Mouse (Mus musculus) urinary bladder, postnatal 10 days (tissue): ENCODE results near the gene Ret.

Source experiments
- DNase-seq: peaks from one replicate; pipeline ENCODE4 v3.0.0; 2022; ENCODE audit warnings: low spot score

Ret gene

DNA sequence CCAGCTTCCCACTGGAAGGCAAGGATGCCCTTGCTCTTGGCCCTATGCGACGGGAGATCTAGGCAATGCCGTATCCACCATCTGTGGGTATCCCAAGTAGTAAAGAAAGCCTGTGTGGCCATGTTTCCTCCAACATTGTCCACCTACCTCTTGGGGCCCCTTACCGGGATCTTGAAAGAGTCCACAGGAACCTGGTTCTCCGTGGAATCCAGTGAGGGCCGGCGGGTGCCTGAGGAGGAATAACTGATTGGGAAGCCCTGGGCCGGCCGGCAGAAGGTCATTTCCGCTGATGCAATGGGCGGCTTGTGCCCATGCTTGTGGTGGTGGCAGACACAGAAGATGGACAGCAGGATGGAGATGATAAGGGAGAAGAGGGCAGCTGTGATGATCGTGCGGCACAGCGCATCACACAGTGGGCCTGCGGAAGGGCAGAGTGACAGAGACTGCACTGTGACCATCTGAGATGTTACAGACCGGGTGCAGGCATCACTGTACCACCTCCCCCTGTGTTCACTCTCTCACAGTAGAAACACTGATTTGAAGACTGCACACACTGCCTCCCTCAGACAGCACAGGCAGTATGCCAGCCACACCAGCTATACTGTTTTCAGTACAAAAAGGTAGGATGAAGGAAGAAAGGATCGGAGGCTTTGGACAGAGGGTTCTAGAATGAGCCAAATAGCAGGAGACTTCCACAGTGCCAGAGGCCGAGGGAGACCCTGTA lies 24.1 kb downstream of the Ret start:
- no peak for DNase-seq

GRCm38 (mm10) chr6:118171386-118171785 lies 26.1 kb downstream of the Ret start:
- DNase-seq = no peak

- no peak for DNase-seq
Observed at GRCm38 (mm10) chr6:118168106-118168505, 29.4 kb downstream of the Ret start.

GRCm38 (mm10) chr6:118167013-118167412 lies 30.5 kb downstream of the Ret start:
- no peak for DNase-seq

DNA sequence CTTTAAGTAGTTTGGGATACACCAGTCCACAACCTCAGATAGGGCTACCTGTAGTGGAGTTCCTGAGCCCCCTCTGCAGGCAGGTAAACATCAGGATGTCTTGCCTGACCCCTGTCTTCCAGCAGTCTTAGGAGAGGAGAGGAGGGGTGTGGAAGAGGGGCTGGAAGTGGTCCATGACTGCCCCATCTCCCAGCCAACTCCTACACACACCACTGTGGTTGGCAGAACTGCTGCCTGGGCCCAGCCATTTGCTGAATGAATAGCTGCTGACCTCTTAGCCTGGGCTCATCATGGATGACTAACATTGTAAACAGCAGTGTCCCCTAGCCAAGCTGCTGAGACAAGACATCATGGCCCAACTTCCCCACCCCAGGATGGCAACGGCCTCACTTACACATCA lies 32.0 kb downstream of the Ret start:
- DNase-seq = no peak

- DNase-seq = no peak
Observed at GRCm38 (mm10) chr6:118164691-118165090, 32.8 kb downstream of the Ret start.

DNA sequence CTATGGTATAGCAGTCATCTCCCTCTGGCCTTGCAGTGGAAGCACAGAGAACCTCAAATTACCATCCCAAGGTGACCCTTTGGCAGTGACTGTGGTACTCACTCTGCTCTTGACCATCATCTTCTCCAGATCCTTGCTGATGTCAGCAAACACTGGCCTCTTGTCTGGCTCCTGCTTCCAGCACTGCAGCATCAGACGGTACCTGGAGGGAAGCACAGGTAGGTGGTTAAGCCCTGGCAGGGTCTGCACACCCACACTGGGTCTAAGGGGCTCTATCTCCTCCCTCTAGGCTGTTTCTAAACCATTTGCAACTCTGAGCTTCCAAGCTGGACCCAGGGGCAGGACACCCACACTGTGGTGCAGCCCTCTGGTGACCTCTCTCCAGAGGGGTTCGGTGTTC lies 34.4 kb downstream of the Ret start:
- no peak for DNase-seq

DNA sequence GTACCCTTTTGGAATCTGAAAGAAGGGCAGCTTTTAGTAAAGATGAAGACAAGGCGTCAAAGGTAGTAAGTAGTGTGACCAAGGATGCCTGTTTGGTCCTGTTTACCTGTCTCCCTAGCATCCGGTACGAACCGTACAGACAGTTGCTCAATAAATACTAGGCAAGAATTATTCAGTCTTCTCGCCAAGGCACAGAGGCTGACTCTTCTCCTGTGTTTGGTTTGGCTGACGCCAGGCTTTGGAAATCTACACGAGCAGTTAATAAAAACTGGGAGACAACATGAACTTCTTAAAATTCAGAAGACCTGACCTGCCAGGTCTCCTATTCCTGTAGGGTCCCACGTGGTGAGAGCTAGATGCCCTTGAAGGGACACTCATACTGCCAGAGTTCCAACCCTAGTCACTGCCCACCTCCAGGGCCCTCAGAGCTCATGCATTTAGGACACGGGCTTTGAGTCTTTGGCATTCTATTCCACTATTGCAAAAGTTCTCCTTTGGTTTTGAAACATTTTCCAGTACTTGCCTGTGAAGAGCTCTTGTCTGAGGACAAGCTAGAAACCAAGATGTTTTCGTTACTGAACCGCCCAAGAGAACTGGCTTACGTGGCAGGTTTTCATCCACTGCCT lies 34.9 kb downstream of the Ret start:
- no peak for DNase-seq

GRCm38 (mm10) chr6:118153091-118153490 lies 44.4 kb downstream of the Ret start:
- DNase-seq = no peak

GRCm38 (mm10) chr6:118150988-118151387 lies 46.5 kb downstream of the Ret start:
- DNase-seq = no peak

DNA sequence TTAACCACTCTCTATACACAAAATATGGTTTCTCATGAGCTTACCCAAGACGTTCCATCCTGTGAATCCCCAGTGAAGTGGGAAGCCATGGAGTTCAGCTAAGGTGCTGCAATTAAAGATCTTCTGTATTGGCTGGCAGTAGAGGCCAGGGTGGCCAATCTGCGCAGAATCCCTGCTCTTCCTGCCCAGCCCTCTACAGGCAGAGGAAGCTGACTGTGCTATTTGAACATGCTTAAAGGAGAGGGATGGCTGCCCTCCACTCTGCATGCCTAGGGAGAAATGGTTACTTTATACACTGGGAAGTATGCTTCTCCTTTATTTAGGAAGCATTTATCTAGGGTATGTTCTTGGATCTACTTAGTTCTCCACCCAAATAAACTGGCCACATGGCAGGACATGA lies 47.0 kb downstream of the Ret start:
- no peak for DNase-seq

DNA sequence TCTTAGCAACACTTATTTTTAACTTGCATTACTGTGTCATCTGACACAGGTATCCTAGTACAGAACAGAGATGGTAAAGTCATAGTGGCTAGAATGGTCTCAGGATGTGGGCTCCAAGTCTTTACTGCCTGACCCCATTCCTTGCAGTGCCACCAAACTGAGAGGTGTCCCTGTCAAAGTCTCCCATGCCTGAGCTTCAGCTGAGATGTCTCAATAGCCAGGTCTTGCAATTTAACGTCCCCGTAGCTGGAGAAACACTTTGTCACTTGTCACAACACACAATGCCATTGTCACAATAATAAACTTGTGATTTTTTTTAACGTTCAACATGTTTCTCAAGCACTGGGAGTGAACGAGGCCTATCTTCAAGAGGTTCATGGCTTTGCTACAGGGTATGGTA lies 47.4 kb downstream of the Ret start:
- DNase-seq = no peak

DNA sequence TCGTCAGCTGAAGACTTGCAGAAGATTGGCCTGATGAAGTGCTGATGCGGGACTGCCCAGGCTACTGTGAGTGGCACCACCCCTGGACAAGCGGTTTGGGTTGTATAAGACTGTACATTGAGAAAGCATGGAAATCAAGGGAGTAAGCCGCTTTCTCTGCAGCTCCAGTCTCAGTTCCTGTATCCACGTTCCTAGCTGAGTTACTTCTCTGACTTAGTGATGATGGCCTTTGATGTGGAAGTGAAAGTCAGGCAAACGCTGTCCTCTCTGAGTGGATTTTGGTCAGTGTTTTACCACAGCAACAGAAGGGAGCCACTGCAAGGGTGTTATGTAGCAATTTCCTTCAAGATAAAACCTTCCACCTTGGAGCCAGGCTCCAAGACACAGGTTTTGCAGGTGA lies 56.6 kb downstream of the Ret start:
- DNase-seq = no peak

DNA sequence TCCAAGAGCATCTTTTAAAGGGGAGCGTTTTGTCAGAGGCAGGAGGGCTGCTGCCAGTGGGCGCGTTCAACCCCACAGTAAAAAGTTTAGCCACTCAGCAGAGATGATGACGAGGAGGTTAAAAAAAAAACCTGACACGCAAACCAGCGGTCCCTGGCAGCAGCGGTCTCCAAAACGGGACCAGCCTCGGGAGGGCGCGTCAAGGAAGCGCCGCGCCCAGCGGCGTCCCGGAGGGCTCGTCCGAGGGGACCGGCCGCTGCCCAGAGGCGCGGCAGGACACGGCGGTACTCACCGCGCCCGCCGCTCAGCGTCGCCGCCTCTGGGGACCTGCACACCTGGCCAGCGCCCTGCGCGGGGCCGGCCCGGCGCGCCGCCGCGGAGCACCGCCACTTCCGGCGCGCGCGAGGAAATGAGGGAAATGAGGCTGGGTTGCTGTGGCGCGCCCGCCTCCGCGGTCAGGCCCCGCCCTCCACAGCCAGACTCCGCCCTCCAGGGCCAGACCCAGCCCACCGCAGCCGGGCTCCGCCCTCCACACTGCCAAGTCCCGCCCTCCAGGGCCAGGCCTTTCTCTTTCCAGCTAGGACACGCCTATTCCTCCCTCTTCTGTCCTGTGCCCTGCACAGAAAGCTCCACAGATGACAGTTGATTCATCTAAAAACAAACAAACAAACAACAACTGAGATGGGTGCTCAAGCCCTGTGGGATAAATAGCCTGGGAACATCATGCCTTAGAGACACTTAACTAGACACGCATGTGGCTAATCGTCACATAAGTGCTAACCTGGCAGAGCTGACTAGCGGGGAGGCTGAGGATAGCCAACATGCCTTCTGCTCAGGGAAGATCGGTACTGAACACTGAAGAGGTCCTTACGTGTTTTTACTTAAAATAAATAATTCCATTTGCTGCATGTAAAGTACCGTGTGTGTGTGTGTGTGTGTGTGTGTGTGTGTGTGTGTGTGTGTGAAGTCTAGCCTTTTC lies 58.5 kb downstream of the Ret start, which contains the start of gene Csgalnact2:
Csgalnact2 (minus strand) TSS at position 410 of the 979 bp plus-strand sequence.
- DNase-seq = peak; percentile 81

GRCm38 (mm10) chr6:118137148-118137547 lies 60.4 kb downstream of the Ret start:
- DNase-seq = no peak

- DNase-seq = no peak
Observed at GRCm38 (mm10) chr6:118134461-118134860, 63.1 kb downstream of the Ret start.

- no peak for DNase-seq
Observed at GRCm38 (mm10) chr6:118130022-118130421, 67.5 kb downstream of the Ret start.

GRCm38 (mm10) chr6:118127827-118128487 lies 69.6 kb downstream of the Ret start:
- DNase-seq = no peak

DNA sequence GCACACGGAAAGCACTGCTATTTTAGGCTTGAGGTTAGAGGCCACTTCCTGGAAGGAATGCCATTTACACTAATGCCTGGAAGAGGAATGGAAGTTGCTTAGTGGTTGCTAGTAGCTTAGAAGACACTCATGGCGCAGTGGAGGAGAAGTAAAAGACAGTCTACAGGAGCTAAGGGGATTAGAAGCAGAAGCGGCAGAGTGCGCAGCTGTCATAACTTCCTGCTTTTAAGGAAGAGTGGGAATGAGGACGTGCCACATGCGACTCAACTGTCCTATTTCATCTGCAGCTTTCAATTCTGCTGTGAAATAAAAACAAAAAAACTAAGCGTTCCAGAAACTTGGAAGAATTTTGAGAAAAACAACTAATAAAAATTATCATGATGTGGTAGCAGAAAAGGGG lies 70.3 kb downstream of the Ret start:
- no peak for DNase-seq

DNA sequence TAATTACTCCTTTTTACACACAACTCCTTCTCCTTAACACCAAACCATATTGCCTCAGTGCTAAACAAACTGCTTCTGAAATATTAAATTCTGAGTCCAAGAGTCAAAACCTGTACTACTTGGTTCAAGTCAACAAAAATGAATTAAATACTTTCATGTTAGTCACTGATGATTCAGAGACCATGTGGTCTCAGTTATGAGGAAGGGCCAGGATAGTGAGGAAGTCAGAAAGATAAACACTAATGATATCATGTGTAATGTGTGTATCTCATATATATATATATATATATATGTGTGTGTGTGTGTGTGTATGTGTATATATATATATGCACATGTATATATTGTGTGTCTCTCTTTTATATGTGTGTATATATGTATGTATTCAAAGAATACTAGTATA lies 70.9 kb downstream of the Ret start:
- no peak for DNase-seq

DNA sequence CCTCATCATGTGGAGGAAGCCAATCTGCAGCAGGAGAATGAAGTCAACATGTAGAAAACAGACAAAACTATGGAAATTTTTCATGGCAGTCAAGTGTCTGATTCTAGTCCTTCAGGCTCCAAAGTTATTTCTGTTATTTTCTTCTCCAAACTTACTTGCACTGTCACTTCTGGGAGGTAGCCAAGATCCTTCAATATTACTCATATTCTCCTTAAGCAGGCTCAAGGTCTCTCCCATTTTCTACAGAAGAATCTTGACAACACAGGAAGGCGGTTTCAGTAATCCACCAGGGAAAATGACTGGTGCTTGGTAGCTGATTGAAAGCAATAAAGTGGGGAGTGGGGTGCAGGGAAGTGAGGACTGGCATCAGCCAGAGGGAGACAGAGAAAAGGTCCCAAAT lies 74.8 kb downstream of the Ret start:
- DNase-seq = no peak

DNA sequence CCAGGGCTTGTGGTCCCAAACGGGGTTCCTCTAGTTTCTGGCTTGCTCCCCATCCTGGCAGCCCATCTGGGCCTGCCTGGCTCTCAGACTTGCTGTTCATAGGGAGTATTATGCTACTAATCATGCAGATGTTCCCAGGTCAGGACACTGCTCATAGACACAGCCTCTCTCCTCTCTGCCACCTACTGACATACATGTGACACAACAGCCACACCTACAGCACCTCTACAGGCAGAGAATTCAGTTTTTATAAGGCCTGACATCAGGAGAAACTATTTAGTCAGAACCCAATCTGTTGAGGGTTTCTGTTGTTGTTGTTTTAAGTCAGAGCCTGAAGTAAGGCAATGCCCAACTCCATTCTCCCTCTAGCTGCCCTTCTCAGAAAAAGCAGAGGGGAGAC lies 85.7 kb downstream of the Ret start:
- DNase-seq = no peak
